Mouse (Mus musculus) ES-E14 (cell line): ENCODE data around the gene Adgrv1.

Source experiments
- HCFC1 ChIP-seq: IDR thresholded peaks from 2 replicates; pipeline ENCODE4 v1.6.1; 2012; ENCODE audit warnings: low read length, inconsistent platforms, borderline replicate concordance; ENCODE audit not compliant: insufficient read depth
- MAFK ChIP-seq: IDR thresholded peaks from 2 replicates; pipeline ENCODE4 v1.6.1; 2014; ENCODE audit warnings: mild to moderate bottlenecking, low read depth, low read length, inconsistent platforms; ENCODE audit not compliant: insufficient read depth
- ZC3H11A ChIP-seq: IDR thresholded peaks from 2 replicates; pipeline ENCODE4 v1.6.1; 2012; ENCODE audit warnings: low read depth, mild to moderate bottlenecking, inconsistent platforms, low read length, borderline replicate concordance
- ZNF384 ChIP-seq: IDR thresholded peaks from 2 replicates; pipeline ENCODE4 v1.6.1; 2012; ENCODE audit warnings: low read depth, low read length, inconsistent platforms

GRCm38 (mm10) chr13:81223768-81224167, 409.2 kb downstream of the Adgrv1 start:
- TF ChIP-seq ZNF384, result no peak
- no peak for TF ChIP-seq ZC3H11A
- TF ChIP-seq HCFC1, result no peak
- TF ChIP-seq MAFK, result no peak
